Mouse (Mus musculus): ENCODE measurements at regions not wholly inside any gene's neighbourhood (a gene's known extent, or its start where the extent isn't known, plus 50 kb on each side); places are given as distances from the start of the nearest gene placed in this dataset.

GRCm38 (mm10) chr13:112100592-112101420 is 187.4 kb upstream of the Ankrd55 start:
- TF ChIP-seq POLR2A (IDR thresholded peaks at IDR 0.05; ENCODE audit: borderline replicate concordance, insufficient read depth, low read length), result no peak
- no peak for TF ChIP-seq CTCF (IDR thresholded peaks at IDR 0.05; ENCODE audit: borderline replicate concordance, insufficient read depth, low read depth, low read length)
- DNase-seq, result peak; percentile 58 to 64
- no peaks in the 10 kb centered on the region for H3K27me3 ChIP-seq (ENCODE audit: control insufficient read depth, insufficient read depth, low read length)
- WGBS, result 2% methylated on average over 31 of the region's 31 CpGs
- H3K4me1 ChIP-seq (ENCODE audit: control insufficient read depth, insufficient read depth, low read length), result no peaks in the 10 kb centered on the region
- no peak overlapping the region for H3K27ac ChIP-seq (ENCODE audit: insufficient read depth, low read length)
- H3K4me3 ChIP-seq (replicated peaks; ENCODE audit: insufficient read depth, low read depth, low read length), result peak overlapping the region; percentile 61

GRCm38 (mm10) chr13:112101421-112101756 is 186.9 kb upstream of the Ankrd55 start:
- Histone ChIP-seq H3K4me3 (replicated peaks; ENCODE audit: insufficient read depth, low read depth, low read length) (peak overlapping the region; percentile 61), H3K4me1 (ENCODE audit: control insufficient read depth, insufficient read depth, low read length) (no peaks in the 10 kb centered on the region), H3K27ac (ENCODE audit: insufficient read depth, low read length) (no peak overlapping the region), H3K27me3 (ENCODE audit: control insufficient read depth, insufficient read depth, low read length) (no peaks in the 10 kb centered on the region)
- DNase-seq, result no peak
- TF ChIP-seq POLR2A (IDR thresholded peaks at IDR 0.05; ENCODE audit: borderline replicate concordance, insufficient read depth, low read length) (no peak), CTCF (IDR thresholded peaks at IDR 0.05; ENCODE audit: borderline replicate concordance, insufficient read depth, low read depth, low read length) (no peak)
- 62% methylated on average over 5 of the region's 5 CpGs for WGBS

GRCm38 (mm10) chr13:112105953-112106352 is 182.3 kb upstream of the Ankrd55 start:
- WGBS, result 92% methylated on average over 3 of the region's 3 CpGs

GRCm38 (mm10) chr13:112114741-112115201 is 173.5 kb upstream of the Ankrd55 start:
- WGBS, result 75% methylated on average over 7 of the region's 7 CpGs
- Histone ChIP-seq H3K27me3 (ENCODE audit: control insufficient read depth, insufficient read depth, low read length) (no peaks in the 10 kb centered on the region), H3K4me3 (replicated peaks; ENCODE audit: insufficient read depth, low read depth, low read length) (no peak overlapping the region), H3K4me1 (ENCODE audit: control insufficient read depth, insufficient read depth, low read length) (peaks cover 16% of the 10 kb centered on the region), H3K27ac (ENCODE audit: insufficient read depth, low read length) (no peak overlapping the region)
- no peak for DNase-seq
- TF ChIP-seq CTCF (IDR thresholded peaks at IDR 0.05; ENCODE audit: borderline replicate concordance, insufficient read depth, low read depth, low read length) (no peak), POLR2A (IDR thresholded peaks at IDR 0.05; ENCODE audit: borderline replicate concordance, insufficient read depth, low read length) (no peak)

More at GRCm38 (mm10) chr13:112105953-112106352, 182.3 kb upstream of the Ankrd55 start:
- Histone ChIP-seq H3K27ac (ENCODE audit: insufficient read depth, low read length) (no peak overlapping the region), H3K4me3 (replicated peaks; ENCODE audit: insufficient read depth, low read depth, low read length) (no peak overlapping the region), H3K27me3 (ENCODE audit: control insufficient read depth, insufficient read depth, low read length) (no peaks in the 10 kb centered on the region), H3K4me1 (ENCODE audit: control insufficient read depth, insufficient read depth, low read length) (no peaks in the 10 kb centered on the region)
- TF ChIP-seq CTCF (IDR thresholded peaks at IDR 0.05; ENCODE audit: borderline replicate concordance, insufficient read depth, low read depth, low read length), result no peak
- TF ChIP-seq POLR2A (IDR thresholded peaks at IDR 0.05; ENCODE audit: borderline replicate concordance, insufficient read depth, low read length), result no peak
- no peak for DNase-seq

- Histone ChIP-seq H3K27ac (ENCODE audit: insufficient read depth, low read length) (no peak overlapping the region), H3K27me3 (ENCODE audit: control insufficient read depth, insufficient read depth, low read length) (no peaks in the 10 kb centered on the region), H3K4me3 (replicated peaks; ENCODE audit: insufficient read depth, low read depth, low read length) (no peak overlapping the region), H3K4me1 (ENCODE audit: control insufficient read depth, insufficient read depth, low read length) (peaks cover 16% of the 10 kb centered on the region)
- no peak for DNase-seq
- TF ChIP-seq POLR2A (IDR thresholded peaks at IDR 0.05; ENCODE audit: borderline replicate concordance, insufficient read depth, low read length), result no peak
- 53% methylated on average over 9 of the region's 9 CpGs for WGBS
Measured at GRCm38 (mm10) chr13:112116101-112116726, 172.0 kb upstream of the Ankrd55 start.

- H3K4me1 ChIP-seq (ENCODE audit: control insufficient read depth, insufficient read depth, low read length), result peaks cover 19% of the 10 kb centered on the region
- 59% methylated on average over 3 of the region's 3 CpGs for WGBS
- TF ChIP-seq CTCF (IDR thresholded peaks at IDR 0.05; ENCODE audit: borderline replicate concordance, insufficient read depth, low read depth, low read length), result no peak
- no peak for TF ChIP-seq POLR2A (IDR thresholded peaks at IDR 0.05; ENCODE audit: borderline replicate concordance, insufficient read depth, low read length)
- peak in 1 of 2 experiments; percentile 52 for DNase-seq
- H3K4me3 ChIP-seq (replicated peaks; ENCODE audit: insufficient read depth, low read depth, low read length), result no peak overlapping the region
- no peak overlapping the region for H3K27ac ChIP-seq (ENCODE audit: insufficient read depth, low read length)
- no peaks in the 10 kb centered on the region for H3K27me3 ChIP-seq (ENCODE audit: control insufficient read depth, insufficient read depth, low read length)
Measured at GRCm38 (mm10) chr13:112118564-112118963, 169.7 kb upstream of the Ankrd55 start.

- Histone ChIP-seq H3K27me3 (ENCODE audit: control insufficient read depth, insufficient read depth, low read length) (no peaks in the 10 kb centered on the region), H3K27ac (ENCODE audit: insufficient read depth, low read length) (no peak overlapping the region), H3K4me3 (replicated peaks; ENCODE audit: insufficient read depth, low read depth, low read length) (no peak overlapping the region), H3K4me1 (ENCODE audit: control insufficient read depth, insufficient read depth, low read length) (peaks cover 19% of the 10 kb centered on the region)
- 45% methylated on average over 11 of the region's 11 CpGs for WGBS
- DNase-seq, result peak in 1 of 2 experiments; percentile 10
- TF ChIP-seq CTCF (IDR thresholded peaks at IDR 0.05; ENCODE audit: borderline replicate concordance, insufficient read depth, low read depth, low read length) (no peak), POLR2A (IDR thresholded peaks at IDR 0.05; ENCODE audit: borderline replicate concordance, insufficient read depth, low read length) (no peak)
Measured at GRCm38 (mm10) chr13:112119611-112120041, 168.6 kb upstream of the Ankrd55 start.

- Histone ChIP-seq H3K4me1 (ENCODE audit: control insufficient read depth, insufficient read depth, low read length) (peaks cover 19% of the 10 kb centered on the region), H3K27ac (ENCODE audit: insufficient read depth, low read length) (no peak overlapping the region), H3K4me3 (replicated peaks; ENCODE audit: insufficient read depth, low read depth, low read length) (no peak overlapping the region), H3K27me3 (ENCODE audit: control insufficient read depth, insufficient read depth, low read length) (no peaks in the 10 kb centered on the region)
- TF ChIP-seq POLR2A (IDR thresholded peaks at IDR 0.05; ENCODE audit: borderline replicate concordance, insufficient read depth, low read length), result no peak
- no peak for TF ChIP-seq CTCF (IDR thresholded peaks at IDR 0.05; ENCODE audit: borderline replicate concordance, insufficient read depth, low read depth, low read length)
- DNase-seq, result no peak
- 87% methylated on average over 4 of the region's 4 CpGs for WGBS
Measured at GRCm38 (mm10) chr13:112120346-112120745, 167.9 kb upstream of the Ankrd55 start.

Data from cerebellum, adult 2 months (tissue).